Mouse (Mus musculus) urinary bladder, postnatal 4 days (tissue): ENCODE results near the gene Glrx.

Source experiments
- DNase-seq, 2 experiments: peaks; one replicate each; pipeline ENCODE4 v3.0.0; 2021 to 2022; ENCODE audit warnings: low spot score in 2 of 2

The Glrx gene

DNA sequence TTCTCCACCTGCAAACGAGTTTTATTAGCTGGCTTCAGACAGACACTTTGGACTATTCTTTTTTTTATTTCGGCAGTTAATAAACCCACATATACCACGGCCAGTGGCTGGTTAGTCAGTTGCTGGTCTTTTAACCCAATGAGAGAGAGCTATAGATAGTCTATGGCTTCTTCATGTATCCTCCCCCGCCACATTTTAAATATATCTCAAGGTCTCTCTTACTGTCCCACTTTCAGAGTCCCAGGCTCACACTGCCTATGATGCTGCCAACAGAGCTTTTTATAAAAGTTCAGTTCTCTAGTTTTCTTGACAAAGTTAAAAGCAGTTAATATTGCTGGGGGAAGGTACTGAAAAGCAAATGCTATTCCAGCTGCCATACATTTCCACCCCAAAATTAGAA lies 52.2 kb downstream of the Glrx start:
- DNase-seq = no peak

DNA sequence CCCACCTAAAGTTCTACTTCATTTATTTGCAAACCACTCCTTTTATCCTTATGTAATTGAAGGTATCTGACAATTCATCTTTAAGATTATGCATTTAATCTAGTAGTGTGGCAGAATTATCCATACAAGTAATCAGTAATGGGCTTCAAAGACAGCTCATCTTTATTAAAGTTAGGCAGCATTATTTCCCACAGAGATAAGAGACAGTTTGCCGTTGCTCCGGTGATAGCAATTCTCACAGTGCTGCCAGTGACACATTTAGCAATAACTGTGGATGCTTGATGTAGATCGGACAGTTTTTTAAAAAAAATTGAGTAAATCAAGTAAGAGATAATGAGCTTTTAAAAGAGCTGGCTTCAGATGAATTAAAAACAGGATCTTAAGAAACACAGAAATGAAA lies 52.6 kb downstream of the Glrx start:
- no peak for DNase-seq

DNA sequence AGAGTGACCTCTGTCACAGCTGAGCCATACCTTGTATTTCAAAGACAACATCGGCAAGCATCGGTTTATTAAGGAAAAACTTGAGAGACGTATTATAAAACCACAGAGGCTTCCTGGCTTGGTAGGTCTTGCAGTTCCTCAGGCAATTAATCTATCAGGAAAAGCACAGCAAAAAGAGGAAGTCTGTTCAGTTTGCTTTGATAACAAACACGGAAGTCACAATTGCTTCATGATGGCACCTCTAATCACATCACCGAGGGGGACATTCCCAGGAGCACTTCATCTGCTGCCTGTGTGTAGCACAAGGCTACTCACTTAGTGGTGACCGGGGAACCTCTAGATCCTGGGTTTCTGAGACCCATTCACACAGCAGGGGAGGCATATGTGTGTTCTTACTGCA lies 53.2 kb downstream of the Glrx start:
- no peak for DNase-seq
